Mouse (Mus musculus) 416B (cell line): ENCODE measurements around the gene Clasrp.

Experiments used
- DNase-seq: peaks from one replicate; pipeline ENCODE4 v3.0.0; 2011; ENCODE audit warnings: low read depth

Clasrp gene

DNA sequence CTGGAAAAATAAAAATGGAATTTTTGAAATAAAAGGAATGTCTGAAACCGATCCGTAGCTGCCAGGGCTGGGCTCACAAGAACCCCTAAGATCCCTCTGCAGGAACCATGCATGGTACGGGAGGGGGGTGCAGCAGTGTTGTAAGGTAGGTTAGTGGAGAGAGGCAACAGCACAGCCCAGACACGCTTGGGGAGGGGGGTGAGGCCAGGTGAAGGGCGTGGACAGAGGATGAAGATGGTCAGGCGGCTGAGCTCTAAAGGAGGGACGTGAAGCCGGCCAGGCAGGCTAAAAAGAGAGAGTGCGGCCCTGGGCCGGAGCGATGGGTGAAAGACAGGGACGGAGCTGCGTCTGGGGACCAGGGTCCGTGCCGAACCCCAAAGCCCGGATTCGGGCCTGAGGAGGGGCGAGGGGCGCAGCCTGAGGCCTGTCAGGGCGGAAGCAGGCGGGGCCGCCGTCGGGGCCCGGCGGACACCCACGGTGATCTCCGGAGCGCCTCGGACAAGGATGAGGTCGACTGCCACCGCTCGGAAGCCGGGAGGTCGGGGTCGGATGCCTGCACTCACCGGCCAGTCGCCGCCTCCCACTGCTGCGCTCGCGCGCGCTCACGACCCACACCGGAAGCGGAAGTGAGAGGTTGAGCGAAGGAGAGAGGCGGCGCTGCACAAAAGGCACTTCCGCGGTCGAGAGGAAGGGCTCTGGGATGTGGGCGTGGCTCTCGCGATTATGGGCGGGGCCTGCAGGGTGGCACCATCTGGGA is at the start of gene Clasrp:
Gene Clasrp (minus strand): TSS at position 638 of the 757 bp plus-strand sequence.
- peak; percentile 96 for DNase-seq

DNA sequence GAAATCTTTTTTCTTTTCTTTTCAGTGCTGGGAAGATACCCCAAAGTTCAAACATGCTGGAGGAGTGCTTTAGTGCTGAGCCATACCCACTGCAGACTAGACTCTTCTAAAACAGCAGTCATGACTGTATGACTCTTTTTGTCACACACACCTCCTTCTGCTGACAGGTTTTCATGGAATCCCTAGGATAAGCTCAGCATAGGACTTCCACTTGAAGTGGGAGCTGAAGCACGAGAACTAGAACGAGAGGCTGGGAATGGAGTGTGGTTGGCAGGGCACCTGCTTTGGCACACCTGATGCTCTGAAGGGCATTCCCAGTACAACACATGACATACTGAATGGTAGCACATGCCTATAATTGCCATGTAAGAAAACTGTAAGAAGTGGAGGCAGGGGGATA is 48.3 kb upstream of the Clasrp start:
- no peak for DNase-seq

DNA sequence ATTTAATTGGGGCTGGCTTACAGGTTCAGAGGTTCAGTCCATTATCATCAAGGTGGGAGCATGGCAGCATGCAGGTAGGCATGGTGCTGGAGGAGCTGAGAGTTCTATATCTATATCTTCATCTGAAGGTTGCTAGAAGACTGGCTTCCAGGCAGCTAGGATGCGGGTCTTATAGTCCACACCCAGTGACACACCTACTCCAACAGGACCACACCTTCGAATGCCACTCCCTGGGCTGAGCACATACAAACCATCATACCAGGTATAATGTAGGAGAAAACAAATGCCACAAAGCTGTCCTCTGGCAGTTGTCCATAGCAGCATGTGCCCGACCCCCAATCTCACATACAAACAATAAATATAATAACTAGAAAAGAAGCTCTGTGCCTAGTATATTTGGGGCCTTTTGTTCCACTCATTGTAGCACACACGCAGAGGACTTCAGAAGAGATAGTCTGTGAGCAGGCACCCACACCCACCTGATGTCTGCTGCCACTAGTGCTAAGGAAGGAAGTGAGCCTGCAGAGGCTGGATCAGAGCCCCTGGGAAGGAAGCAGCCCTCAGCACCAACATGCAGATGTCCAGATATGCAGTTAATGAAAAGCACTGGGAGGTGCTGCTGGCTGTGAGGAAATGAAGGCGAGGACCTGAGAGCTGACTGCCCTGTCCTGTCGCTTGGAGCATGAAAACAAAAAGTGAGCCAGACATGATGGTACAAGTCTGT is 46.9 kb upstream of the Clasrp start:
- DNase-seq, result no peak

DNA sequence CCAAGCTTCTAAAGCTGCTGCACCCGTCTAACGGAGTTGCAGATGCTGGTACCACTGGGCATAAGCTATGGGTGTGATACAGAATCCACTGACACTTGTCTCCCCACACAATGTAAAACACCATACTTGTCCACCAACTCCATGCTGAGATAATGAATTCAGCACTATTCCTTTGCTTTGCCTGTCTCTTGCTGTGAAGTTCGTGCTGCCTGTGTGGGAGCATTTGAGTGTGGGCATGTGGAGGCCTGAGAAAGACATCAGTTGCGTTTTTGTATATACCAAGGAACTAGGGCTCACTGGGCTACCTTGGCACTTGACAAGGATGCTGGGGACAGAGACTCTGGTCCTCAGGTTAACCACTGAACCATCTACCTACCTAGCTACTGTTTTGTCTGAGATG is 36.9 kb upstream of the Clasrp start:
- DNase-seq, result no peak

DNA sequence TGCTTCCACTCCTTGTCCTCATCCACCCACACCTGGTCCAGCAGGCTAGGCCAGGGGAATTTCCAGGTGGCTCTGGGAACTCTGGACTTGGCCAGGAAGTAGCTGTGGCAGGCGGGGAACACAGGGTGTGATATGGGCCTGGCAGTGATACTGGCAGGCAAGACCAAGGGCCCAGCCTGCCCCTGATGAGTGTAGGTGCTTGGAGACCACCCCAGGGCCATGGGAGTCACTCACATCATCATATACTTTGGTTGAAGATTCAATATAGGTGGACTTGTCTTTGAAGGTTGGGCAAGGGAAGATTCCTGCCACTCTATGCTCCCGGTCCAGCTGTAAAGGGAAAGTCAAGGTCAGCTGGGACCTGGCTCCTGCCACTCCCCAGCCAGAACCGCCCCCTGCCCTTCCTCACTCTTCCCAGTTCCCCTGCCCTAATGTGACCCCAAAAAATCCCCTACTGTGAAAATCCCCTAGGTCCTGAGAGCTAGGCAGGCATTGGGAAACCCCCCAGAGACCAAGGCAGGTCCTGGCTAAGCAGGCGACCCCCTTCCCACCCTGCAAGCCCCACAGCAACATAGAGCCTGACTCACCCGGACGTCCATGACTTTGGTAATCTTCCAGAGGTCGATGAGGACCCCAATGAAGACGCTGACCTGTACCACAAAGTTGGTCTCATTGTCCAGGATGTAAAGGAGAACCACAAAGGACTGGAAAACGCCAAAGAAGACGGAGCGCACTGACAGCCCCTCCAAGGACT is 31.0 kb upstream of the Clasrp start:
- DNase-seq, result no peak

DNA sequence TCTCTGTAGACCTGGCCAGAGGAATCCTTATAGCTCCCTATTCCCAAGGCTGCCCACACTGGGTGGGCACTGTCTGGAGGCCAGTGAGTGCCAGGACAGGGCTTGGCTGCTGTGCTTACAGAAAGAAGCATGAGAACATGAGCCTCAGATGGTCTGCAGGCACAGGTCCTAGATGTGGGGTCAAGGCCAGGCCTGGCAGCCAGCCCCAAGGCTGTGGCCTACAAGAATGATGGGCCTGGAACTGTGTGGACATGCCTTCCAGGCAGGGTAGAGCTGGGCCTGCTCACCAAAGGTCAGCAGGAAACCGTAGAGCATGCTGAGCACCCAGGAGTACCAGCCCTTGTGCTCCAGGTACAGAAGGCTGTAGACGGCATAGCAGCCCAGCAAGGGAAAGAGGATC is 30.3 kb upstream of the Clasrp start:
- no peak for DNase-seq

DNA sequence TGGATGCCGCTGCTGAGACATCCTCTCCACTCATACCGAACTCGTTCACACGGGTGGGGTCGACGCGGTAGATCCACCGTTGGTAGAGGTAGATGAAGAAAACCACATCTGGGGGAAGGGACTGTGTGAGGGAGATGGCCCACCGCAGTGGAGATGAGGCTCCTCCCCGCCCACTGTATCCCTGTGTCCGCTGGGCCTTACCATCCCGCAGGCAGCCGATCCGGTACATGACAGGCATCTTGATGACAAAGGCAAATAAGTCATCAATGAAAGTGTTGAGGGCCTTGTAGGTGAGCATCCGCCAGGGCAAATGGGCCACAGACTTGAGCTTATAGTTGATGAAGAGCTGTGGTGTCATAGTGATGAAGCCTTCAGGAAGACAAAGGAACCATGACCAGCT is 29.6 kb upstream of the Clasrp start:
- DNase-seq, result no peak

DNA sequence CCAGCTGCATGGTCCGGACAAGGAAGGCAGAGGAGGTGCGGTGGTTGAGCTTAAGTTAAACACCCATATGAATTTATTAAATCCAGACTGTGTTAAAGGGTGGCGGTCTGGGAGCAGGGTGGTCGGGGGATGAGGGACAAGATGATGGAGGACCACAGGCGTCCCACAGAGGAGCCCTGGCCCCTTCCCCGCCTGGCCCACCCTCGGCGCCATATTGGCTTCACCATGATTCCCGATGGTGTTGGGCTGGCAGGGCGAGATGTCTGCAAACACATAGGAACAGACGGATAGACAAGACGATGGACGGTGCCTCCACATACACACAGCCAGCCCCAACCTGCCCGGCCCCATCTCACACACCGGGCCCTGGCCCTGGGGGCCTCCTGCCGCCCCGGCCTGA is 28.9 kb upstream of the Clasrp start:
- DNase-seq, result no peak

DNA sequence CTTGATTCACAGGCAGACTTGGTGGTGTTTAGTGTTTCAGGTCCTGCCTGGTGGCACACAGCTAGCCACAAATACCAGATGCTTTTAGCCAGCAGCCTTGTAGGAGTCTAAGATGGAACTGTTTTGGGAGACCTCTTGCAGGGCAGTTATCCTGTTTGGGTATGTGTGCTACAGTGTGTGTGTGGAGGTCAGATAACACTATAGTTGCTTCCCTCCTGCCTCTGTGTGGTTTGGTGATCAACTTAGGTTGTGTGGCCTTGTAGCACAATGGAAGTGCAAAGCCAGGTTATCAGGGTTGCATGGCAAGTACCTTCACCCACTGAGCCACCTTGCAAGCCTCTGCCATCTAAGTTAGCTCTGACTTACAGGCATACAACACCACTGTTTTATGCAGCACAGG is 28.4 kb upstream of the Clasrp start:
- no peak for DNase-seq

DNA sequence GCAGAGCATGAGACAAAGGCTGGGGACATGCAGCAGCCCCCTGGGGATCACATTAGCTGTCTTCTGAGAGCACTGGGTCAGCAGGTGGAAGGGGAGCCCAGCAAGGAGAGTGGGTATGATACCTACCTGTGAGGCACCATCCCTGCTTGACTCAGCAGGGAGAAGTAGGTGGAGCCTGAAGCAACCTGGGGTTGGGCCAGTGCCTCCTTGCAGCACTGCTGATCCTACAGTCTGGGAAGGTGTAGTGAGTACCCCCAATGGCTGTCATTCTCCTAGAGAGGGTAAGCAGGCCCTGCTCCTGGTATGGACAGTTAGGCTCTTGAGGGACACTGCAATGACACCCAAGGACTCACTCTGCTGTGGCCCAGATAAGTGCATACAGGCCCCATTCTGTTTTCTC is 28.0 kb upstream of the Clasrp start:
- DNase-seq, result no peak

DNA sequence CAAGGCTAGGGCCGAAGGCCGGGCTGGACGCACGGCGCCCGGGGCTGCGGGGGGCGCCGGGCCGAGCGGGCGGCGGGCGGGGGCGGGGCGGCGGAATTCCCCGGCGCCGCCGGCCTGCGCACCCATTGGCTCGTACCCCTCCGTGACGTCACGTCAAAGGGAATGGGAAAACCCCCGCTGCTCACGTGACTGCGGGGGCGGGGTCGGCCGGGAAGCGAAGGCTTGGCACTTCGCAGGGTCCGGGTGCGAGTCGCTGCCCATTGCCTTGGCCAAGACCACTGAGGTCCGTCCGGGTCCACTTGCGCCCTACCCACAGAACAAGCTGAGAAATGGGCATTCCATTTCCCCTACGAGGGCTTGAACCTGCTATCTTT is 25.1 kb upstream of the Clasrp start, which contains the start of gene Relb:
Gene Relb (minus strand): TSS at position 78 of the 374 bp plus-strand sequence.
- peak; percentile 87 for DNase-seq

DNA sequence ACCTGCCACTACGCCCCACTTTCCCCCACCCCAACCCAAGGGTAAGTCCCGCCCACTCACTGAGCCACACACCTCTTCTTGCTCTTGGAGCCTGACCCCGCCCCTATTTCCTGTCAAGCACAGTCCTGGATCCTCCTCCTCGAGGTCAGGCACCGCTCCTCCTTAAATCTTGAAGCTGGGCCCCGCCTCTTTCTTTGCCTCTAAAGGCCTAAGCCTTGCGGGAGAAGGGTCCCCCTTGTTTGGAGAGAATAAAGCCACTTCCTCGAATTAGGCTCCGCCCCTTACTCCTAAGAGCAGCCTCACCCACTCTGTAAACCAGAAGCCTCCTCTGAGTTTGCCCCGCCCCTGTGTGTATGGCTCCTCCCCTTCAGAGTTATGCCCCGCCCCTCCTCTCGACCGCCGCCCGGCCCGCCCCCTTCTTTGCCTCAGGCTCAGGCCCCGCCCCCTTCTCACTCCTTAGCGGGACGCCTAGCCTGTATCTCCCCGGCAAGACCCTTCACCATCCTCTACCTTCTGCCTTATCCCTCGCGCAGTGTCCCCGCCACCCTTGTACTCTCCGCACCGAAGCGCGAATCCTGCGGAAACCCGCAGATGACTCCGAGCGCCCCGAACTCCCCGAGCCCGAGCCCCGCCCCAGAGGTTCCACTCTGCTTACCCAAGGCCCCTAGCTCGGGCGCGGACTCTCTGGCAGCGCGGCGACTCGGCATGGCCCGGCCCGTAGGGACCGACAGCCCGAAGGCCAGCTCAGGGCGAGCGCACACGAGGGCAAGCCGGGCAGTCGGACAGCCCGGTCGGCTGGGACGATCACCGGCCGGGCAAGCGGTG is 24.5 kb upstream of the Clasrp start:
- peak; percentile 100 for DNase-seq

DNA sequence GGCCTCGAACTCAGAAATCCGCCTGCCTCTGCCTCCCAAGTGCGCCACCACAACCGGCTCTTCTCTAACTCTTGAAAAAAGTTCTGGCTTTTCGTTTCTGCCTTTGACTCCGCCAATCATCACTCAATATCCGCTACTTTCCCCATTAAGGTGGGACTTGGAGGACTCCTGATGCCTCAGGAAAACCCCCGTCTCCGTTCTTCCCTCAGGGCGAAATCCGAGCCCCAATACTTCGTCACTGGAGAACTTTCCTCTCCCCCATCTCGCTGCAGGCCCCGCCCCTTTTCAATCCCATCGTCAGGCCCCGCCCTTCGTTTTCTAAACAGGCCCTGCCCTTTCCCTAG is 23.9 kb upstream of the Clasrp start:
- DNase-seq, result no peak

DNA sequence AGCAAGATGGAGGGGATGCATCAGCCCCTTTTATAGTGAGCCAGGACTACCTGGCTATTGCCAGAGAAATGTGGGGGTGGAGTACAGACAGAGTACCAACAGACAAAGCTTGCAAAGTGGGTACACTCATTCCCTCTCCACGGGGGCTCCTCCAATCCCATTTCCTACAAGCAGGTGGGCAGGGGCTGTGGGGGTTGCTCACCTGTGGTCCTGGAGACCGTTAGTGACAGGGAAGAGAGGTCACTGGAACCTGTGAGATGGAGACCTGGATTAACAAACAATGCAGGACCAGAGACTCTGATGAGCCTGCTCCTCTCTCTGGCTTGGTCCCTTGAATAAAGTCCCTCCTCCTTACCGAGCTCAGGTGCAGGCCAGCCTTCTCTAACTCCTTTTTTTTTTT is 23.4 kb upstream of the Clasrp start:
- DNase-seq, result no peak

DNA sequence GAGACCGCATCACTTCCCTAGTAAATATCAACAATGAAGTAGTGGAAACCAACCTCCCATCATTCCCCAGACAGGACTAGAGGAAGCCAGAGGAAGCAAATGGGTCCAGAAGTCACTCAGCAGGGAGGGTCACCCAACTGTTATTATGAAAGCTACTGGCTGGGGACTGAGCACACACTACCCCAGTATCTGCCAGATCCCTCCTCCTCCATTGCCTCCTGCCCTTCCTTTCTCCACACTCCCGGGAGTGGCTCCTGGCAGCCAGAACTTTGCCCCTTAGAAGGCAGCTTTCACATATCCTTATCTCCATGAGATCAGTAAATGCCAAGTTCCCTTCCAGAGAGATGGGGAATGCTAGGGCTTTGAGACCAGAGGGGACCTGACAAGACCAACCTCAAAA is 19.1 kb upstream of the Clasrp start:
- no peak for DNase-seq

DNA sequence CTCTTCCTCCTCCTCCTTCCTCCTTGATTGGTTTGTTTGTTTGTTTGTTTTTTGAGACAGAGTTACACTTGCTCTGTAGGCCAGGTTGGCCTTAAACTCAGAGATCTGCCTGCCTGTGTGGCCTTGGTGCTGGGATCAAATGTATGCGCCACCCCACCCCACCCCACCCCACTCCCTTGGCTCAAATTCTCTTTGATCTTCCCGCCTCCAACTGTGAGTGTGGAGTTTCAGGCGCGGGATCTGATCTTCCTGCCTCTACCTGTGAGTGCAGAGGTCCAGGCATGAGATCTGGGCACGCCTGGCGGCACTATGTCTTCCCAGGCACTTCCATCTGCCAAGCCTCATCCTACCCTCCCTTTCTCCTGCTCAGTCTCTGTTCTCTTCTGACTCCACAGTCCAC is 18.0 kb upstream of the Clasrp start:
- DNase-seq, result no peak

DNA sequence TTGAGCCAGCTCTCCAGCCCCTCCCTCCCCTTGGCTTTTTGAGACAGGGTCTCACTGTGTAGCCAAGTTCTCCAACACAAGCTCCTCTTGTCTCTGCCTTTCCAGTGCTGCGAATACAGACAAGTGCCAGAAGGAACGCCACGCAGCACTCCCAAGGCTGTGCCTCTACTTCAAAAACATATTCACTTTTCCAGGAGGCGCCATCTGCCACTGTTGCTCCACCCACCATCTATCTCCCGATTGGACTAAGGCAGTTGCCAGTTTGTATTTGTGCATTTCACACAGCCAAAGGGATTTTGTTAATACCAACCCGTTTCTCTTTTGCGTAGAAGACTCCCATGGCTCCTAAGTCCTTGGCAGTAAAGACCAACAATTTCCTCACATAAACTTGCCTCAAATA is 16.5 kb upstream of the Clasrp start:
- DNase-seq, result no peak

DNA sequence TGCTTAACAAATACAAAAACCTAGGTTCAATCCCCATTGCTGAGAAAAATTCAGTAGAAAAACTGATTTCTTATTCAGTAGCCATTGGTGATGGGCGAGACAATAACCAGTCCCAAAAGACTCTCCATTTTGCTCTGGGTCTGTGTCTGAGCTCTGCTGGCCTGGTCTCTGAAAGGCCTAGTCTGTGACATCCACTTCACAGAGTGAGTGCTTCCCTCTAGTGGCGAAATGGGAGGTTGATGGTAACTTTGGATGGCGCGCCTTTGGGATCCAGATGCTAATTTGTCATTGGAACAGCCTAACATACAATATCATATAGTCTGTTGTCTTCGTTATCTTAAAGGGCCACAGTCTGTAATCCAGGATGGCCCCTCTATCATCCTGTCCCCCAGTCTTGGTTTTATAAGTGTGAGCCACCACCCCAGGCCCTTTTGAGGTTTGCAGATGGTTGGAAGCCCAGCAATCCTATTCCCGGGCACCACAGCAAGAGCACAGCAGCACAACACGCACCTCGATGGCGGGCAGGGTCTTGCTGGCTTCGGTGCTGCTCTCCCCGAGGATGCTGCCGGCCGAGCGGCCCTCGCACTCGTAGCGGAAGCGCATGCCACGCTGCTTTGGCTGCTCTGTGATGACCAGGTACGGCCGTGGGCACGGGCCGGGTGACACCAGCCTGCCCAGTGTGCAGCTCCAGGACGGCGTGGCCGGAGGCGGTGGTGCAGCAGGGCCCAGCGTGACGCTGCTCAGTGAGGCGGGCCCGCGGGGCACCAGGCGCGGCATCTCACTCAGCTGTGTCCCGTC is 14.9 kb upstream of the Clasrp start:
- peak; percentile 76 for DNase-seq

DNA sequence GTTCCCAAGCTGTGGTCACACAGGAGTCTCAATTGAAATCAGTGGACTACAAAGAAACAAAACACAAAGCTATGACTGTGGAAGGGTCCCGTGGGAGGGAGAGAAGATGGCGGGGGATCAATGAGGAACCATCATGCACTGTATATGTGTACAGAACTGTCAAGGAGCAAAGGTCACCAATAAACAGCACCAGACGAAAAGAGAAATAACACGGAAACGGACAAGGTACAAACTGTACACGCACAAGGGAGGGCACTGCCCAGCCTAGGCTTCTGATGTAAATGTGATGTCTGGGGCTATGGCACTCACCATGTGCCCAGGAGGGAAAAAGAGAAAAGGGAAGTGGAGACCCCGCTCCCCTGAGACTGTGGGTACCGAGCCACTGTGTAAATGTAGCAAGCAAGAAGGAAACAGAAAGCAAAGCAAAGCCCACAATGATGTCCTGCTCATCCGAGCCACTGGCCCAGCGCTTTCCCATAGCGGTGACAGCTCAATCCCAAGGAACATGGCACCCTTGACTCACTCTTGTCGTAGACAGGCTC is 10.8 kb upstream of the Clasrp start:
- DNase-seq, result no peak

DNA sequence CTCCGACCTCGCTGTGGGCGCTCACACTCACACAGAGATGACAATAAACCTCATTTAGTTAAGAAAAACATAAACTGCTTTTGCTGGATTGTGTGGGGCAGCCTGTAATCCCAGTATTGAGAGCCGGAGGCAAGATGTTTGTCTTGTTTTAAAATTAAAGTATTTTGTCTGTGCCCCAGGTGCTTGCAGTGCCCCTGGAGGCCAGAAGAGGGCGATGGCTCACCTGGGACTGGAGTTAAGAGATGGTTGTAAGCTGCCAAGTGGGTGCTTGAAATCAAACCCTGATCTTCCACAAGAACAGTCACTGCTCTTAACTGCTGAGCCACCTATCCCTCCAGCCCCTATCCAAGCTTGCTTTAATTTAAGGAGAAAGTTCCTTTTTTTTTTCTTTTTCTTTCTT is 6.7 kb upstream of the Clasrp start:
- DNase-seq, result no peak
